Mouse (Mus musculus): Measurements from ENCODE around the gene 1700088E04Rik.

DNA sequence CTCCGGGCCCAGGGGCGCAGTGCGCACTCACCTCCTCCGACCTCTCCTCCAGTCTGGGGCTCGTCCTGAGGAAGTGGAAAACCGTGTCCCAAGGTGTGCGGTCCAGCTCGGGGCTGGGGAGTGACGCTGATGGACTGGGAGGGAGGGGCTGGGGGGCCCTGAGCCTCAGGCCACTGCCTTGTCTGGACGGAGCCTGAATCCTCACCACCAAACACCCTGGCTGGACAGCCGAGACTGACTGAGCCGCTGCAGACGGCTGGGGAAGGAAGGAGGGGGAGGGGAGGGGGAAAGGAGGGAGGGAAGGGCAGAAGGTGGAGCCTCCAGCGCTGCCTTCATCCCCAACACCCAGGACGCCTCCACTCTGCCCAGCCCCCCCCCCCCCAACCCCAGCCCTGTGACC, 23.2 kb upstream of the 1700088E04Rik start:
- TF ChIP-seq POLR2A (IDR thresholded peaks at IDR 0.05; ENCODE audit: control insufficient read depth, low read depth, low read length) (no peak), CTCF (IDR thresholded peaks at IDR 0.05; ENCODE audit: control insufficient read depth, insufficient read depth, insufficient replicate concordance, low read depth, low read length) (no peak)

Measured in testis, adult 2 months (tissue).